Mouse (Mus musculus) kidney, postnatal 0 days (tissue): ENCODE results near the gene Hist1h4i. TPM values are rescaled to one million over a fixed set of nuclear protein-coding genes. Genes with fewer than 3 reads are reported as not detected.

Experiments used
- ATAC-seq: fragments of 200-750 bp; cut with Nextera tagmentation; replicated peaks from 2 replicates; pipeline ENCODE4 v1.8.0; 2017; ENCODE audit warnings: low read depth, moderate number of reproducible peaks, moderate TSS enrichment, moderate library complexity; ENCODE audit not compliant: low FRiP score
- DNase-seq: peaks from one replicate; pipeline ENCODE4 v3.0.0-alpha.2; 2016; ENCODE audit warnings: low spot score
- H3K27ac ChIP-seq: fragments of 300-500 bp; sonication (generic); 2 replicates; pipeline ENCODE4 v1.5.1; 2014; ENCODE audit warnings: mild to moderate bottlenecking
- H3K27me3 ChIP-seq: fragments of 300-500 bp; sonication (generic); 2 replicates; pipeline ENCODE4 v1.6.1; 2014; ENCODE audit warnings: low read length, mixed read lengths; ENCODE audit not compliant: insufficient read depth
- H3K36me3 ChIP-seq: fragments of 300-500 bp; sonication (generic); 2 replicates; pipeline ENCODE4 v1.6.1; 2014; ENCODE audit warnings: low read length, mixed read lengths; ENCODE audit not compliant: insufficient read depth
- H3K4me1 ChIP-seq: fragments of 300-500 bp; sonication (generic); replicated peaks from 2 replicates; pipeline ENCODE4 v1.6.1; 2014; ENCODE audit warnings: antibody characterized with exemption, low read length, mixed read lengths; ENCODE audit not compliant: insufficient read depth
- H3K4me2 ChIP-seq: fragments of 300-500 bp; sonication (generic); 2 replicates; pipeline ENCODE4 v1.6.1; 2014; ENCODE audit warnings: mild to moderate bottlenecking, low read length, moderate library complexity, mixed read lengths
- H3K4me3 ChIP-seq: fragments of 300-500 bp; sonication (generic); replicated peaks from 2 replicates; pipeline ENCODE4 v1.5.1; 2014; ENCODE audit warnings: low read depth, low read length
- H3K9ac ChIP-seq: fragments of 300-500 bp; sonication (generic); 2 replicates; pipeline ENCODE4 v1.6.1; 2014; ENCODE audit warnings: low read depth, low read length
- H3K9me3 ChIP-seq: fragments of 300-500 bp; sonication (generic); replicated peaks from 2 replicates; pipeline ENCODE4 v1.6.1; 2016; ENCODE audit warnings: low read length, inconsistent platforms, mixed read lengths
- CTCF ChIP-seq: IDR thresholded peaks from 2 replicates; pipeline ENCODE4 v1.5.1; 2016; ENCODE audit warnings: antibody characterized with exemption, low read depth, mild to moderate bottlenecking, moderate library complexity
- WGBS: fragments of 180-500 bp; shearing (Covaris S2); extraction: QIAGEN DNeasy Blood & Tissue Kit; methylation state at CpG from one replicate; pipeline ENCODE4 v1.1.7; 2014; 5-methylcytosine and 5-hydroxymethylcytosine counted together
- polyA plus RNA-seq: library from polyadenylated mRNA; unstranded; fragments of >200 nt; fragmentation: Nextera tagmentation; extraction: Ambion mirVana; gene quantifications from 2 replicates; pipeline ENCODE4 v1.2.1, GENCODE M21; 2015

The Hist1h4i gene
- polyA plus RNA-seq, 1 experiment from 2014 or later, result 17.2 TPM

- ATAC-seq, result peak; percentile 57; the same call in 1 of the 2 replicates
- 2% methylated on average over 35 of the region's 35 CpGs for WGBS
Measured at GRCm38 (mm10) chr13:22026058-22027031, 14.8 kb downstream of the Hist1h4i start.

GRCm38 (mm10) chr13:22022241-22022640 lies 18.9 kb downstream of the Hist1h4i start:
- Histone ChIP-seq H3K36me3 (no peaks in the 10 kb centered on the region), H3K4me1 (no peaks in the 10 kb centered on the region), H3K27ac (no peak overlapping the region), H3K9me3 (no peaks in the 10 kb centered on the region), H3K27me3 (peaks cover 12% of the 10 kb centered on the region; the same call in 1 of the 2 replicates), H3K4me3 (peak overlapping the region; percentile 48), H3K9ac (peak overlapping the region; percentile 52; the same call in 1 of the 2 replicates), H3K4me2 (peak overlapping the region; percentile 77)
- WGBS, result under 1% methylated on average over 9 of the region's 9 CpGs
- DNase-seq (peak; percentile 88), ATAC-seq (peak; percentile 77)
- TF ChIP-seq CTCF, result no peak

More at GRCm38 (mm10) chr13:22026058-22027031, 14.8 kb downstream of the Hist1h4i start:
- no peak overlapping the region for H3K27ac ChIP-seq
- H3K4me1 ChIP-seq, result no peaks in the 10 kb centered on the region
- peak overlapping the region; percentile 60 for H3K4me2 ChIP-seq
- H3K9ac ChIP-seq, result peak overlapping the region; percentile 43
- DNase-seq, result peak; percentile 89
- no peaks in the 10 kb centered on the region for H3K36me3 ChIP-seq
- no peaks in the 10 kb centered on the region for H3K27me3 ChIP-seq
- no peak for TF ChIP-seq CTCF
- peak overlapping the region; percentile 46 for H3K4me3 ChIP-seq
- no peaks in the 10 kb centered on the region for H3K9me3 ChIP-seq

- H3K36me3 ChIP-seq, result no peaks in the 10 kb centered on the region
- WGBS, result under 1% methylated on average over 11 of the region's 11 CpGs
- no peaks in the 10 kb centered on the region for H3K9me3 ChIP-seq
- no peak overlapping the region for H3K27ac ChIP-seq
- H3K9ac ChIP-seq, result peak overlapping the region; percentile 52
- H3K4me3 ChIP-seq, result peak overlapping the region; percentile 48
- DNase-seq (peak; percentile 51), ATAC-seq (no peak)
- H3K27me3 ChIP-seq, result peaks cover 13% of the 10 kb centered on the region; the same call in 1 of the 2 replicates
- H3K4me1 ChIP-seq, result no peaks in the 10 kb centered on the region
- TF ChIP-seq CTCF, result no peak
- H3K4me2 ChIP-seq, result peak overlapping the region; percentile 77
Measured at GRCm38 (mm10) chr13:22021581-22021980, 19.6 kb downstream of the Hist1h4i start.

- DNase-seq, result peak; percentile 75
- H3K27ac ChIP-seq, result no peak overlapping the region
- peak overlapping the region; percentile 48 for H3K4me3 ChIP-seq
- H3K9me3 ChIP-seq, result no peaks in the 10 kb centered on the region
- WGBS, result under 1% methylated on average over 8 of the region's 8 CpGs
- no peaks in the 10 kb centered on the region for H3K4me1 ChIP-seq
- peak overlapping the region; percentile 18; the same call in 1 of the 2 replicates for H3K9ac ChIP-seq
- peak; percentile 65 for ATAC-seq
- peaks cover 19% of the 10 kb centered on the region for H3K27me3 ChIP-seq
- H3K4me2 ChIP-seq, result peak overlapping the region; percentile 77
- TF ChIP-seq CTCF, result no peak
- no peaks in the 10 kb centered on the region for H3K36me3 ChIP-seq
Measured at GRCm38 (mm10) chr13:22020901-22021339, 20.2 kb downstream of the Hist1h4i start.

GRCm38 (mm10) chr13:22019934-22020835 lies 21.0 kb downstream of the Hist1h4i start:
- Histone ChIP-seq H3K27me3 (peaks cover 21% of the 10 kb centered on the region), H3K9ac (peak overlapping the region; percentile 18; the same call in 1 of the 2 replicates), H3K36me3 (no peaks in the 10 kb centered on the region), H3K27ac (no peak overlapping the region), H3K4me1 (no peaks in the 10 kb centered on the region), H3K4me3 (peak overlapping the region; percentile 48), H3K4me2 (peak overlapping the region; percentile 77), H3K9me3 (no peaks in the 10 kb centered on the region)
- ATAC-seq (no peak), DNase-seq (peak; percentile 52)
- WGBS, result 1% methylated on average over 44 of the region's 44 CpGs
- no peak for TF ChIP-seq CTCF
